Mouse (Mus musculus) urinary bladder, postnatal 14 days (tissue): ENCODE measurements at regions not wholly inside any gene's neighbourhood (a gene's known extent, or its start where the extent isn't known, plus 50 kb on each side); places are given as distances from the start of the nearest gene placed in this dataset.
A peak's percentile ranks its signal among the peaks of the same experiment; 100 is the strongest.

ENCODE experiments used
- DNase-seq: peaks from one replicate; pipeline ENCODE4 v3.0.0; 2021; ENCODE audit warnings: low spot score

GRCm38 (mm10) chr4:124241600-124241999 is 323.8 kb upstream of the 4930535I16Rik start:
- DNase-seq: no peak

- DNase-seq: peak; percentile 84
Measured at GRCm38 (mm10) chr4:124236476-124236875, 318.7 kb upstream of the 4930535I16Rik start.

- DNase-seq: peak; percentile 64
Measured at GRCm38 (mm10) chr4:124228537-124228936, 310.7 kb upstream of the 4930535I16Rik start.

GRCm38 (mm10) chr4:124223646-124224500 is 306.1 kb upstream of the 4930535I16Rik start:
- DNase-seq: no peak

- DNase-seq: no peak
Measured at GRCm38 (mm10) chr4:124221736-124222135, 303.9 kb upstream of the 4930535I16Rik start.

GRCm38 (mm10) chr4:124217206-124217605 is 299.4 kb upstream of the 4930535I16Rik start:
- peak; percentile 50 for DNase-seq

- no peak for DNase-seq
Measured at GRCm38 (mm10) chr4:124216351-124216750, 298.5 kb upstream of the 4930535I16Rik start.

- DNase-seq: no peak
Measured at GRCm38 (mm10) chr4:124215077-124215476, 297.3 kb upstream of the 4930535I16Rik start.

- no peak for DNase-seq
Measured at GRCm38 (mm10) chr4:124210103-124210502, 292.3 kb upstream of the 4930535I16Rik start.

- no peak for DNase-seq
Measured at GRCm38 (mm10) chr4:124206480-124206879, 288.7 kb upstream of the 4930535I16Rik start.

GRCm38 (mm10) chr4:124203736-124204135 is 285.9 kb upstream of the 4930535I16Rik start:
- DNase-seq: no peak

GRCm38 (mm10) chr4:124199884-124200844 is 282.3 kb upstream of the 4930535I16Rik start:
- DNase-seq: no peak

GRCm38 (mm10) chr4:124198832-124199231 is 281.0 kb upstream of the 4930535I16Rik start:
- DNase-seq: no peak

- no peak for DNase-seq
Measured at GRCm38 (mm10) chr4:124196711-124197110, 278.9 kb upstream of the 4930535I16Rik start.

GRCm38 (mm10) chr4:124193059-124193721 is 275.4 kb upstream of the 4930535I16Rik start:
- DNase-seq: no peak

GRCm38 (mm10) chr4:124190775-124191174 is 273.0 kb upstream of the 4930535I16Rik start:
- no peak for DNase-seq

- DNase-seq: no peak
Measured at GRCm38 (mm10) chr4:124189993-124190385, 272.2 kb upstream of the 4930535I16Rik start.

GRCm38 (mm10) chr4:124189352-124189992 is 271.6 kb upstream of the 4930535I16Rik start:
- DNase-seq: peak; percentile 61

- no peak for DNase-seq
Measured at GRCm38 (mm10) chr4:124187108-124187507, 269.3 kb upstream of the 4930535I16Rik start.

GRCm38 (mm10) chr4:124181335-124181734 is 263.5 kb upstream of the 4930535I16Rik start:
- DNase-seq: no peak

GRCm38 (mm10) chr4:124178401-124179018 is 260.7 kb upstream of the 4930535I16Rik start:
- no peak for DNase-seq
